Mouse (Mus musculus) B cell, adult 62 days (primary cell): ENCODE results near the gene Amigo1. TPM values are rescaled to one million over a fixed set of nuclear protein-coding genes. Genes with fewer than 3 reads are reported as not detected.

Experiments used
- total RNA-seq: library from RNA; stranded (reverse); gene quantifications from 4 replicates; pipeline ENCODE4 v1.2.4, GENCODE M21; 2023

Gene Amigo1
- total RNA-seq, result 1.8 to 2.7 TPM (median 1.9 TPM) in 4 replicates

GRCm38 (mm10) chr3:108186098-108187047 lies at the start of gene Amigo1:
Amigo1 (plus strand) TSS chr3:108186335.

DNA sequence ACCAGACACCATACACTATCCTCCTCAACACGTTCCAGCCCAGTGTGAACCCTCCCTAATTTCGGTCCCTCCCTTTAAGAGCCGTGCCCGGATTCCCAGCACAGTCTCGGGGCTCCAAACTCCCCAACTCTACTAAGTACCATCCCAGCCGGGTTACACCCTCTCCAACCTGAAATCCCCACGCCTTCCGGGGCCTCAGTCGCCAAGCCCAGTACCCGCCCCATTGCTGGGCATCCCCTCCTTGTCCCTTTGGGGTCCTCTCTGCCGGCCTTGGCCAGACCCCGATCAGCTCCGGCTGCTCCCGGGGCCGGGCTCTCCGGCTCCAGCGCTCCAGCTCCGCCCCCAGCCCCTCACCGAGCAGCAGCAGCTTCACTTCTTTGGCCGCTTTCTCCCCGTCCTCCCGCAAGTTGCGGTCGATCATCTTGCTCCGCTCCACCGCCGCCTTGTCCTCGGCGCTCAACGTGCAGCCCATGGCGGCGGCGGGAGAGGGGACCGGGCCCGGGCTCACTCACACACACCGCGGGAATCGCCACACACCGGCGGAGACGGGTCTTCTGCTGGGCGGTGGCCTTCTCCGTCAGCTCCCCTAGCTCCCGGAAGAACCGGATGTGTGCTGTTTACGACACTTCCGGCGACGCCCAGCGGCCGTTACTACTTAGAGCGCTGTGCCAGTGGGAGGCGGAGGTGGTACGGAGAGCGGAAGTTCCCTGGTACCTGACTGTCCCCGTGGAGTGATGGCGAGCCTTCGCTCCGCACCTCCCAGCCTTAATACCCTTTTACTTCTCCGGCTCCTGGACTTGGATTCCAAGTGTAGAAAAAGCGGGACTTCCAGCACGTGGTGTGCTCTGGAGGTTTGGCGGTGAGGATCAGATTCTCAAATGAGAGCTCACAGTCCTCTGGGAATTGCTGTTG lies 40.3 kb upstream of the Amigo1 start, which contains the start of gene Gnai3:
Gnai3 (minus strand) TSS at position 613 of the 912 bp plus-strand sequence.

DNA sequence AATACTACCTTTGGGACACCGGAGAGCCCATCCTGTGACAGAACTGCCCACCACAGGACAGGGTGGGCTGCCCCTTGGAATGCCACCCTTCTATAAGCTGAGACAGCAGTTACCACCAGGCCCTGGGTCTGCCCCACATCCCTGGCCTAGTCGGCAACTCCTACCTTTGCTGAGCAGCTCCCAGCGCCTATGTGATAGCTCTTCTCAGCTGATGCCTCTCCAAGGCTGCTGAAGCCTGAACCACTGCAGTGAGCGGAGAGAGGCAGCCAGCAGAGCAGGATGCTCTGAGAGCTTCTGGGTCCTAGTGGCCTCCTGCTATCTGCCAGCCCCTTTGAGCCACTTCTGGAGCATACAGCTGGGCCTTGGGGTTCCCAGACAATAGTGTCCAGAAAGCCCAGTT lies 31.5 kb upstream of the Amigo1 start, which contains the start of gene Gpr61:
Gpr61 (minus strand) TSS at position 227 of the 400 bp plus-strand sequence.

GRCm38 (mm10) chr3:108200329-108201323 lies 14.5 kb downstream of the Amigo1 start, which contains the start of gene Cyb561d1:
Cyb561d1 (minus strand) TSS chr3:108201212.

GRCm38 (mm10) chr3:108210771-108211139 lies 24.6 kb downstream of the Amigo1 start, which contains the start of gene Atxn7l2:
Atxn7l2 (minus strand) TSS chr3:108210934.

DNA sequence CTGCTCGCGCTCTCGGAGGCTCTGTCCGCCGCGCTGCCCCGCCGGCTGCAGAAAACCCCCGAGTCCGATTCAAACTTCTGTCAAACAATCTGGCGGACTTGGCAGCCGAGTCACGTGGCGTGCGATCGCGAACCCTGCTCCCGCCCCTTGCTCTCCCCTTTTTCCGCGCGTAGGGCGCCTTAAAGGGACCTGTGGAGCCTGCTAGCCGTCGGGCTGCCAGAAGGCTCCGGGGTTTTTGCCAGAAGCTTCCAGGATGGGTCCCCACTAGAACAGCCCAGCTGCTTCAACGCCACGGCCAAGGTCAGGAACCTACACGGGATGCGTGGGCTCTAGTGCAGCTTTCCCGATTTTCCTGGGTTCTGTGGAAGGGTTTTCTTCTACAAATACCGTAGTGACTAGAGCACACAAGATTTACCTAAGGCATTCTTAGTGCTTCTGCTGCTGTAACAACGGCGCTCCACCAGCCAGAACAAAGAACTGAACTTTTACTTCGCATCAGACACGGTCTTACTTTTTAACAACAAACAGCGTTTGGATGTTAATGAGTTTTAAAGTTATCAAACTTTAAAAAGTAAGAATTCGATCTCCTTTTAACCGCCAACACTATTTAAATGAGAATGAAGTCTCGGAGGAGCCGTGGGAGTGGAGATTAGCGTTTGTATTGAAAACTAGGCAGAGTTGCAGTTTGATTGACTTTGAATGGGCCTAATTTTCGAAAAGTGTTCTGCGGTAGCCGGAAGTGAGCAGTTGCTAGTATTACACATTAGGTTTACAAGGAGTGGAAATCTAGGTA lies 40.6 kb downstream of the Amigo1 start, which contains the start of gene Sypl2:
Sypl2 (minus strand) TSS at position 91 of the 793 bp plus-strand sequence.

Other genes starting within 250 kb of the Amigo1 start
- gene Gstm6, start 242.6 kb upstream of the Amigo1 start, total RNA-seq, result not detected in 4 replicates
- gene Gstm3, start 217.1 kb upstream of the Amigo1 start, total RNA-seq, result not detected in 4 replicates
- gene Gstm2, start 199.9 kb upstream of the Amigo1 start, total RNA-seq, result not detected in 4 replicates
- gene Gstm1, start 168.4 kb upstream of the Amigo1 start, total RNA-seq, result 10.8 to 17.9 TPM (median 14.0 TPM) in 4 replicates
- gene Gstm4, start 141.4 kb upstream of the Amigo1 start, total RNA-seq, result 3.1 to 6.2 TPM (median 3.8 TPM) in 4 replicates
- 21.9 to 28.4 TPM (median 26.9 TPM) in 4 replicates for gene Ampd2, start 99.7 kb upstream of the Amigo1 start, total RNA-seq
- gene Gnat2, start 93.5 kb upstream of the Amigo1 start, total RNA-seq, result 0.51 to 0.72 TPM in 2 of 4 replicates, not detected in the others
- gene Gnai3, start 40.2 kb upstream of the Amigo1 start, total RNA-seq, result 65.9 to 72.0 TPM (median 67.8 TPM) in 4 replicates
- not detected in 4 replicates for gene Gpr61, start 31.5 kb upstream of the Amigo1 start, total RNA-seq
- 27.9 to 29.8 TPM (median 28.9 TPM) in 4 replicates for gene Cyb561d1, start 14.9 kb downstream of the Amigo1 start, total RNA-seq
- 35.2 to 39.3 TPM (median 36.6 TPM) in 4 replicates for gene Atxn7l2, start 24.6 kb downstream of the Amigo1 start, total RNA-seq
- not detected in 4 replicates for gene Sypl2, start 40.3 kb downstream of the Amigo1 start, total RNA-seq
- 34.7 to 42.4 TPM (median 36.7 TPM) in 4 replicates for gene Psma5, start 70.6 kb downstream of the Amigo1 start, total RNA-seq
- 0.54 to 0.67 TPM (median 0.60 TPM) in 4 replicates for gene Sort1, start 97.7 kb downstream of the Amigo1 start, total RNA-seq
- not detected in 4 replicates for gene Mybphl, start 178.6 kb downstream of the Amigo1 start, total RNA-seq
- 0.35 to 2.1 TPM (median 0.72 TPM) in 4 replicates for gene Psrc1, start 197.5 kb downstream of the Amigo1 start, total RNA-seq
- gene Celsr2, start 229.2 kb downstream of the Amigo1 start, total RNA-seq, result 4.4 to 6.8 TPM (median 4.9 TPM) in 4 replicates